Mouse (Mus musculus) heart, embryonic 15.5 days (tissue): ENCODE data around the gene Mib2. TPM values are rescaled to one million over a fixed set of nuclear protein-coding genes. Genes with fewer than 3 reads are reported as not detected.

Experiments used
- polyA plus RNA-seq: library from polyadenylated mRNA; unstranded; fragments of >200 nt; fragmentation: Nextera tagmentation; extraction: Ambion mirVana; gene quantifications from 2 replicates; pipeline ENCODE4 v1.2.1, GENCODE M21; 2015

Mib2 gene
- polyA plus RNA-seq, 1 experiment from 2014 or later = 17.3 TPM

Other genes starting within 250 kb of the Mib2 start
- not detected in 2 replicates for gene Tmem52, start 200.1 kb downstream of the Mib2 start, polyA plus RNA-seq
- 308 and 345 TPM in 2 replicates for gene Gnb1, start 177.8 kb downstream of the Mib2 start, polyA plus RNA-seq
- 40.9 and 55.3 TPM in 2 replicates for gene Nadk, start 106.8 kb downstream of the Mib2 start, polyA plus RNA-seq
- 5.8 and 6.7 TPM in 2 replicates for gene Slc35e2, start 67.8 kb downstream of the Mib2 start, polyA plus RNA-seq
- 38.4 and 41.8 TPM in 2 replicates for gene Cdk11b, start 44.3 kb downstream of the Mib2 start, polyA plus RNA-seq
- not detected in 2 replicates for gene Gm10563, start 23.8 kb downstream of the Mib2 start, polyA plus RNA-seq
- 65.5 and 74.9 TPM in 2 replicates for gene Mmp23, start 15.8 kb downstream of the Mib2 start, polyA plus RNA-seq
- 3.8 and 5.0 TPM in 2 replicates for gene Fndc10, start 25.1 kb upstream of the Mib2 start, polyA plus RNA-seq
- gene Ssu72, start 35.6 kb upstream of the Mib2 start, polyA plus RNA-seq = 97.0 and 107 TPM in 2 replicates
- gene Tmem240, start 65.6 kb upstream of the Mib2 start, polyA plus RNA-seq = 0.53 and 0.56 TPM in 2 replicates
- 88.9 and 108 TPM in 2 replicates for gene Atad3a, start 91.9 kb upstream of the Mib2 start, polyA plus RNA-seq
- 5.9 and 7.8 TPM in 2 replicates for gene Vwa1, start 105.5 kb upstream of the Mib2 start, polyA plus RNA-seq
- 1.7 and 2.0 TPM in 2 replicates for gene Tmem88b, start 116.7 kb upstream of the Mib2 start, polyA plus RNA-seq
- 0.13 TPM in 1 of 2 replicates, not detected in the other for gene Ankrd65, start 121.2 kb upstream of the Mib2 start, polyA plus RNA-seq
- gene Mrpl20, start 133.7 kb upstream of the Mib2 start, polyA plus RNA-seq = 131 TPM in 2 replicates
- 106 and 123 TPM in 2 replicates for gene Ccnl2, start 143.3 kb upstream of the Mib2 start, polyA plus RNA-seq
- 121 and 124 TPM in 2 replicates for gene Aurkaip1, start 162.1 kb upstream of the Mib2 start, polyA plus RNA-seq
- 72.7 and 91.4 TPM in 2 replicates for gene Mxra8, start 170.5 kb upstream of the Mib2 start, polyA plus RNA-seq
- gene Dvl1, start 178.2 kb upstream of the Mib2 start, polyA plus RNA-seq = 8.1 and 12.2 TPM in 2 replicates
- 0.14 TPM in 2 replicates for gene Tas1r3, start 194.2 kb upstream of the Mib2 start, polyA plus RNA-seq
- 7.8 and 10.3 TPM in 2 replicates for gene Cptp, start 200.2 kb upstream of the Mib2 start, polyA plus RNA-seq
- gene Ints11, start 200.3 kb upstream of the Mib2 start, polyA plus RNA-seq = 27.3 and 41.4 TPM in 2 replicates
- 28.7 and 32.4 TPM in 2 replicates for gene Pusl1, start 222.6 kb upstream of the Mib2 start, polyA plus RNA-seq
- gene Acap3, start 222.6 kb upstream of the Mib2 start, polyA plus RNA-seq = 8.2 and 13.5 TPM in 2 replicates